Mouse (Mus musculus) B cell, adult 67 days (primary cell): Measurements from ENCODE around the gene Olfr867. TPM values are rescaled to one million over a fixed set of nuclear protein-coding genes. Genes with fewer than 3 reads are reported as not detected.

Experiments
- total RNA-seq, 2 experiments: library from RNA; stranded (reverse); gene quantifications; 4 replicates each; pipeline ENCODE4 v1.2.4; 2023

The Olfr867 gene
- not detected for total RNA-seq

GRCm38 (mm10) chr9:20057462-20057861 is at the start of gene Olfr867:
Gene Olfr867, minus strand, starts transcription at chr9:20057562.

DNA sequence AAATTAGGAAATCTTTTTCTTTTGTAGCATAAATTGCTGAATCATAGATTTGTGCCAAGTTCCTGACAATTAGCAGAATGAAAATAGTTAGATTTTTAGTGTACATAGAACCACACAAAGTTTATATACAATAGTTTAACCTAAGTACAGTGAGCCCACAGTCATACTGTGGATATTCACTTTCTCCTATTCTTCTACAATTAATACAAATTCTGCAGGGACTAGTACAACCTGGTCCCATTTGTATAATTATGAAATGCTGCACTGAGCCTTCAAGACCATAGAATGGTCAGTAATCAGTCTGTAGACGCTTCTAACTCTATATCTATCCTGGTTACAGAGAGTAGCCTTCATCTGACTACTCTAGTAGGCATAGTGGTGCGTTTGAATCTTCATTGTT is 41.0 kb upstream of the Olfr867 start, which contains the start of gene Olfr868:
Gene Olfr868 (plus strand): TSS at position 301 of the 400 bp plus-strand sequence.

DNA sequence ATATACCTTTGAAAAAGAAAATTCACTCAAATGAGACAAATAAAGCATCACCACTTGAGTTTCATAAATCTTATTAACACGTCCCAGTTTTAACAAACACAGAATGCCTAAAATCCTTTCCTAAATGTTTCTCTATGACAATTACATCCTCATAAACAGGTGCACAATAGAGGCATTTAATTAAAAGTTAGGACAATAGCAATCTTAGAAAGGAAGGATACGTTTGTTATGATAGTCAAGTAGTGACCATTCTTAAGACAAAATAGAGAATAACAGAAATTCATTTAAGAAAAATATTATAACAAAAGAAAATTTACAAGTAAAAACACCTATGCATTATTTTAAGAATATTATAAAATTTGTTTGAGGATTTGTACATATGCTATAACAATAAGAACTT is 29.4 kb downstream of the Olfr867 start, which contains the start of gene Olfr866:
Gene Olfr866 (minus strand): TSS at position 101 of the 400 bp plus-strand sequence.

Other genes starting within 250 kb of the Olfr867 start
- gene Olfr860, start 207.8 kb downstream of the Olfr867 start, total RNA-seq, result not detected
- gene Olfr862, start 169.6 kb downstream of the Olfr867 start, total RNA-seq, result not detected
- gene Olfr77, start 140.7 kb downstream of the Olfr867 start, total RNA-seq, result not detected
- gene Olfr866, start 29.5 kb downstream of the Olfr867 start, total RNA-seq, result not detected
- not detected for gene Olfr868, start 41.1 kb upstream of the Olfr867 start, total RNA-seq
- not detected for gene Olfr869, start 71.4 kb upstream of the Olfr867 start, total RNA-seq
- not detected for gene Olfr870, start 116.5 kb upstream of the Olfr867 start, total RNA-seq
- not detected for gene Olfr871, start 154.6 kb upstream of the Olfr867 start, total RNA-seq
- gene Olfr872, start 179.6 kb upstream of the Olfr867 start, total RNA-seq, result not detected
- gene Olfr39, start 224.8 kb upstream of the Olfr867 start, total RNA-seq, result not detected
- not detected for gene Olfr873, start 241.0 kb upstream of the Olfr867 start, total RNA-seq